Mouse (Mus musculus) olfactory bulb, adult 2 months (tissue): ENCODE measurements around the gene Tmem9b. TPM values are rescaled to one million over a fixed set of nuclear protein-coding genes. Genes with fewer than 3 reads are reported as not detected.
A peak's percentile ranks its signal among the peaks of the same experiment; 100 is the strongest.

Experiments used
- H3K27ac ChIP-seq: fragments of 200-500 bp; 2 replicates; pipeline ENCODE4 v1.5.1; 2012; ENCODE audit warnings: low read depth, low read length; ENCODE audit not compliant: insufficient read depth
- H3K4me1 ChIP-seq: fragments of 200-500 bp; 2 replicates; pipeline ENCODE4 v1.6.1; 2012; ENCODE audit warnings: low read length; ENCODE audit not compliant: control insufficient read depth, insufficient read depth
- H3K4me3 ChIP-seq: fragments of 200-500 bp; 2 replicates; pipeline ENCODE4 v1.5.1; 2012; ENCODE audit warnings: mild to moderate bottlenecking, low read depth, low read length, moderate library complexity; ENCODE audit not compliant: insufficient read depth
- CTCF ChIP-seq: fragments of 200-500 bp; IDR thresholded peaks from 2 replicates; pipeline ENCODE4 v1.5.1; 2012; ENCODE audit warnings: low read depth, mild to moderate bottlenecking, low read length, moderate library complexity; ENCODE audit not compliant: insufficient read depth
- POLR2A ChIP-seq: fragments of 200-500 bp; IDR thresholded peaks from 2 replicates; pipeline ENCODE4 v1.6.1; 2012; ENCODE audit warnings: mild to moderate bottlenecking, low read depth, low read length, moderate library complexity; ENCODE audit not compliant: insufficient read depth
- WGBS: fragments of 180-500 bp; shearing (Covaris S2); methylation state at CpG from one replicate; pipeline ENCODE4 v1.1.7; 2018; 5-methylcytosine and 5-hydroxymethylcytosine counted together
- polyA plus RNA-seq: library from polyadenylated mRNA; stranded (reverse); fragments of >200 nt; gene quantifications from 2 replicates; pipeline ENCODE4 v1.2.4, GENCODE M21; 2012; ENCODE audit warnings: low replicate concordance; ENCODE audit not compliant: missing spikeins, insufficient read depth, insufficient read length

Tmem9b gene
- polyA plus RNA-seq, result 349 TPM in 1 of 2 replicates, not detected in the other

GRCm38 (mm10) chr7:109752008-109752925 is at the start of gene Tmem9b:
Gene Tmem9b, minus strand, starts transcription at chr7:109752875.
- TF ChIP-seq CTCF (no peak), POLR2A (peak; percentile 85)
- Histone ChIP-seq H3K27ac (peak within 1 kb of the TSS; percentile 82), H3K4me1 (peaks cover 6% of the 10 kb centered on the region; the same call in 1 of the 2 replicates), H3K4me3 (peak within 1 kb of the TSS; percentile 93)
- WGBS, result under 1% methylated on average over 74 of the region's 74 CpGs

DNA sequence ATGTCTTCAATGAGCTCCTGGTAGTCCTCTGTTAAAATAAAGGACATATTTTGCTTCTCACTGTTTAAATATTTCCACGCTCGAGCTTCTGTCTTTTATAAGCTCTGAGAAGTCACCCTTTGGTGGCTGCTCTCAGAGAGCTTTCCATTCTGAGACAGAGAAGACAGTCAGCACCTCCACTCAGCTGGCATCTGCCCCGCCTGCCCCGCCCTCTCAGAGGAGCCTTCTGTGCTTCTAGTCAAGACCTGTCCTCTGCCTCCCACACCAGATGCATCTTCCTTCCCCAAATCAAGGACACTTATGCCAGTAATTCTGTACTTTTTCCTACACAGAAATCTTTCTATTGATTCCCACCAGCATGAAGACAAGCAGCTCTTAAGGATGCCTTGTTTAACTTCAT is 48.0 kb upstream of the Tmem9b start:
- 61% methylated on average over 4 of the region's 4 CpGs for WGBS
- no peak for TF ChIP-seq CTCF
- TF ChIP-seq POLR2A, result no peak
- H3K4me1 ChIP-seq, result peaks cover 19% of the 10 kb centered on the region
- H3K27ac ChIP-seq, result peak overlapping the region; percentile 82
- no peak overlapping the region for H3K4me3 ChIP-seq

GRCm38 (mm10) chr7:109799168-109799567 is 46.5 kb upstream of the Tmem9b start:
- Histone ChIP-seq H3K4me3 (no peak overlapping the region), H3K4me1 (peaks cover 27% of the 10 kb centered on the region), H3K27ac (no peak overlapping the region)
- TF ChIP-seq POLR2A (no peak), CTCF (no peak)
- WGBS, result 64% methylated on average over 11 of the region's 11 CpGs

DNA sequence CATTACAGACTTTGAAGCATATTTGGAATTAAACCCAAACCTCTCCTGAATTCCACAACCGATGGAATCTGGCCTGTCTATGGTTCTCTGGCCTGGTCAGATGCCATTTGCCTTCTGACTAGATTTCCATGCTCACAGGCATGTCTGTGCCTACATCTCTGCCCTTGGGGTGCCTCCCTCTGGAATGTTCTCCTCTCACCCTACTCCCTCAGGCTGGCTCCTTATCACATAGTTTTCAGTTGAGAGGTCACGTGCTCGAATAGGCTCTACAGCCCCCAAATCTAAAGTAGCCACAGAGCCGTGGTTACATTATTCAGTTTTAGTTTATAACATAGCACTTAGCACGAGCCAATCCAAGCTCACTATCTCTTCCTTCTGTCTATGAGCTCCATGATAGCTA is 42.9 kb upstream of the Tmem9b start:
- 72% methylated on average over 5 of the region's 5 CpGs for WGBS
- TF ChIP-seq CTCF, result no peak
- no peak for TF ChIP-seq POLR2A
- peaks cover 20% of the 10 kb centered on the region for H3K4me1 ChIP-seq

GRCm38 (mm10) chr7:109794556-109794955 is 41.9 kb upstream of the Tmem9b start:
- H3K4me3 ChIP-seq, result no peak overlapping the region
- TF ChIP-seq POLR2A, result no peak
- no peak for TF ChIP-seq CTCF
- peaks cover 20% of the 10 kb centered on the region for H3K4me1 ChIP-seq
- 23% methylated on average over 2 of the region's 2 CpGs for WGBS
- peak overlapping the region; percentile 75 for H3K27ac ChIP-seq

More for the DNA sequence above, 42.9 kb upstream of the Tmem9b start:
- H3K4me3 ChIP-seq, result no peak overlapping the region
- peak overlapping the region; percentile 62 for H3K27ac ChIP-seq

GRCm38 (mm10) chr7:109792759-109793158 is 40.1 kb upstream of the Tmem9b start:
- no peak for TF ChIP-seq POLR2A
- 87% methylated on average over 2 of the region's 2 CpGs for WGBS

DNA sequence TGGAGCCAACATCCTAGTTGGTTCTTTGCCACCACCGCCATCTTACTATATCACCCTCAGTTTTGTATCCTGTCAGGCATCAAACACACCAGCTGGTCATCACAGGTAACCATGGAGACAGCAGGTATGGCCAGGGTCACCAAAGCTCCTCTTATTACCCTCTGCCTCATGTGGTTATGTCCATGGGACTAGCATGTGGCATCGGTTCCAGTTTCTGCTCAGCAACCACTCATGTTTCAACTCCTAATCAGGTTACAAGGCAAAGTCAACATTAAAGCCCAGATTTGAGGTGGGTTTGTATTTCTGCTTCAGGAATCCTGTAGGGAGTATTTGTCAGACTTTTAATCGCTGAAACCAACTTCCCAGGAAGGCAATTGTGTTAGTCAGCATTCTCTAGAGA is 38.1 kb upstream of the Tmem9b start:
- TF ChIP-seq POLR2A, result no peak
- Histone ChIP-seq H3K27ac (no peak overlapping the region), H3K4me3 (no peak overlapping the region), H3K4me1 (peaks cover 11% of the 10 kb centered on the region)
- WGBS, result 69% methylated on average over 3 of the region's 3 CpGs

More at GRCm38 (mm10) chr7:109792759-109793158, 40.1 kb upstream of the Tmem9b start:
- H3K4me1 ChIP-seq, result peaks cover 14% of the 10 kb centered on the region
- no peak overlapping the region for H3K27ac ChIP-seq
- no peak overlapping the region for H3K4me3 ChIP-seq

- H3K4me3 ChIP-seq, result no peak overlapping the region
- no peak overlapping the region for H3K27ac ChIP-seq
- TF ChIP-seq POLR2A, result no peak
- no peak for TF ChIP-seq CTCF
- WGBS, result 96% methylated on average over 2 of the region's 2 CpGs
- no peaks in the 10 kb centered on the region for H3K4me1 ChIP-seq
Observed at GRCm38 (mm10) chr7:109787860-109788259, 35.2 kb upstream of the Tmem9b start.

GRCm38 (mm10) chr7:109783281-109783680 is 30.6 kb upstream of the Tmem9b start:
- no peak overlapping the region for H3K27ac ChIP-seq
- TF ChIP-seq POLR2A, result no peak
- no peak for TF ChIP-seq CTCF
- 57% methylated on average over 7 of the region's 7 CpGs for WGBS
- peaks cover 6% of the 10 kb centered on the region for H3K4me1 ChIP-seq
- H3K4me3 ChIP-seq, result no peak overlapping the region
